Mouse (Mus musculus) stomach, embryonic 15.5 days (tissue): ENCODE results near the gene Emilin1. TPM values are rescaled to one million over a fixed set of nuclear protein-coding genes. Genes with fewer than 3 reads are reported as not detected.

Source experiments
- ATAC-seq: fragments of 200-750 bp; cut with Nextera tagmentation; 2 replicates; pipeline ENCODE4 v1.8.0; 2017; ENCODE audit warnings: low read depth, moderate number of reproducible peaks, moderate TSS enrichment; ENCODE audit not compliant: insufficient read depth, low FRiP score
- H3K27ac ChIP-seq: fragments of 300-500 bp; sonication (generic); 2 replicates; pipeline ENCODE4 v1.5.1; 2015; ENCODE audit warnings: mild to moderate bottlenecking, inconsistent platforms
- H3K27me3 ChIP-seq: fragments of 300-500 bp; sonication (generic); replicated peaks from 2 replicates; pipeline ENCODE4 v1.6.1; 2015; ENCODE audit warnings: inconsistent platforms
- H3K36me3 ChIP-seq: fragments of 300-500 bp; sonication (generic); 2 replicates; pipeline ENCODE4 v1.6.1; 2015; ENCODE audit warnings: inconsistent platforms
- H3K4me1 ChIP-seq: fragments of 300-500 bp; sonication (generic); 2 replicates; pipeline ENCODE4 v1.6.1; 2015; ENCODE audit warnings: inconsistent platforms
- H3K4me2 ChIP-seq: fragments of 300-500 bp; sonication (generic); 2 replicates; pipeline ENCODE4 v1.6.1; 2015; ENCODE audit warnings: mild to moderate bottlenecking, inconsistent platforms
- H3K4me3 ChIP-seq: fragments of 300-500 bp; sonication (generic); replicated peaks from 2 replicates; pipeline ENCODE4 v1.5.1; 2015; ENCODE audit warnings: inconsistent platforms
- H3K9ac ChIP-seq: fragments of 300-500 bp; sonication (generic); 2 replicates; pipeline ENCODE4 v1.6.1; 2015; ENCODE audit warnings: inconsistent platforms
- H3K9me3 ChIP-seq: fragments of 300-500 bp; sonication (generic); 2 replicates; pipeline ENCODE4 v1.6.1; 2016; ENCODE audit warnings: inconsistent platforms
- WGBS: fragments of 180-500 bp; shearing (Covaris S2); methylation state at CpG from one replicate; pipeline ENCODE4 v1.1.7; 2015; 5-methylcytosine and 5-hydroxymethylcytosine counted together
- polyA plus RNA-seq: library from polyadenylated mRNA; unstranded; fragments of >200 nt; fragmentation: Nextera tagmentation; extraction: Ambion mirVana; gene quantifications from 2 replicates; pipeline ENCODE4 v1.2.1, GENCODE M21; 2015

Emilin1 gene
- polyA plus RNA-seq, result 252 and 255 TPM in 2 replicates

DNA sequence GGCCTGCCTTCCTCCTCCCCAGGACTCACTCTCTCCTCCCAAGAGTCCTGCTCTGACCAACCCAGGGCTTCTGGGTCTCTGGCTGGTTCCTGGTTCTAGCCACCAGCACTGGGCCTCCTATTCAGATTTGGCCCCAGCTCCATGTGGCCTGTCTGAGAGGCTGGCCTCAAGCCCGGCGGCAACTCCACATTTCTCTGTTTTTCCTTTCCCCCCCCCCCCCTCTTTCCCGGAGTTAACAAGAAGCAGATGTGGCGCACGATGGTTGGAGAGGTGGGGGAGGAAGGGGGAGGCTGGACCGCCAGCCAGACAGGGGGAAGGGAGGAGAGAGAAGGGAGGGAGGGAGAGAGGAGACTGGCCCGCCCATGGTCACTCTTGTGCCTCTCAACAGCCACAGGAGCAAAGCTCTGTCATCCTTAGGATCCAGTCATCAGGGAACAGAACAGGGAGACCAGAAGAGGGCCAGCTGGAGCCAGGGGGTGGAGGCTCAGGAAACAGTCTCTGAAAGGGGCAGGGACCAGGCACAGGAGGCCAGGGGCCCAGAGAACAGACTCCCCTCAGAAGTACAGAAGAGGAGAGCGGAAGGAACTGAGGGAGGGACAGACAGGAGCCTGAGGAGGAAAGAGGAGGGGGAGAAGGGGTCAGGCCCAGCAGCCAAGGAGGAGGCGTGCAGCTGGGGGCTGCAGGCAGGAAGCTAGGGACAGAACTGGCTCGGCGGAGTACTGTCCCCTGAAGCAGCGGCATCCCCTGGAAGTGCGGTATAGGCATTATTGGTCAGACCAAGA is at the start of gene Emilin1:
Gene Emilin1 (plus strand): TSS at position 343 of the 782 bp plus-strand sequence.
- Histone ChIP-seq H3K4me2 (peak within 1 kb of the TSS; percentile 81), H3K36me3 (peaks cover 13% of the 10 kb centered on the region), H3K4me3 (peak within 1 kb of the TSS; percentile 53), H3K9ac (peak within 1 kb of the TSS; percentile 61), H3K27me3 (no peaks in the 10 kb centered on the region), H3K9me3 (no peaks in the 10 kb centered on the region), H3K4me1 (peaks cover 64% of the 10 kb centered on the region), H3K27ac (peak within 1 kb of the TSS; percentile 95)
- peak; percentile 63 for ATAC-seq
- WGBS, result 16% methylated on average over 13 of the region's 13 CpGs

GRCm38 (mm10) chr5:30863852-30864251 is 49.4 kb upstream of the Emilin1 start:
- Histone ChIP-seq H3K27me3 (no peaks in the 10 kb centered on the region), H3K27ac (no peak overlapping the region), H3K9ac (no peak overlapping the region), H3K4me3 (no peak overlapping the region), H3K36me3 (no peaks in the 10 kb centered on the region), H3K9me3 (no peaks in the 10 kb centered on the region), H3K4me1 (0 out of 2 replicates have a peak, but pooled peaks cover 5% of the 10 kb centered on the region), H3K4me2 (no peak overlapping the region)
- WGBS, result 31% methylated on average over 4 of the region's 4 CpGs
- peak; percentile 50; the same call in 1 of the 2 replicates for ATAC-seq

GRCm38 (mm10) chr5:30864322-30864721 is 48.9 kb upstream of the Emilin1 start:
- H3K4me3 ChIP-seq, result no peak overlapping the region
- H3K9ac ChIP-seq, result no peak overlapping the region
- no peak for ATAC-seq
- WGBS, result 48% methylated on average over 15 of the region's 15 CpGs
- 0 out of 2 replicates have a peak, but pooled peaks cover 5% of the 10 kb centered on the region for H3K4me1 ChIP-seq
- no peak overlapping the region for H3K27ac ChIP-seq
- no peaks in the 10 kb centered on the region for H3K27me3 ChIP-seq
- no peak overlapping the region for H3K4me2 ChIP-seq
- no peaks in the 10 kb centered on the region for H3K36me3 ChIP-seq
- no peaks in the 10 kb centered on the region for H3K9me3 ChIP-seq

DNA sequence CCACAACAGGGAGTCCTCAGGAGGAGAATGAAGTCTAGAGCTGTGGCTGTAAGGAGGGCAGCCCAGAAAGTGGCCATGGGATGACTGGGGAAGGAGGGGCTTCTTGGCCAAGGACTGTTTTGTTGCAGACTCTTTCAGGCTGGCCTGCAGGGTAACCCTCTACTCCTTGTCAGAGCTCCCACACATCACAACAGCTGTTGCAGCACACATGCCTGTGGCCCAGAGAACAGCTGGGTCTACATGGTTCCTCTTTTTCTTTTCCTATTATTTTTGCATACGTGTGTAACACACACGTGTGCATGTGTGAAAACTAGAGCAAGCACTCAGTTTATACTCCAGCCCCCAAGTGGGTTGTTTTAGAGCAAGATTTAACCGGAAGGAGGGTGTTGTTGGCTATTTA is 46.3 kb upstream of the Emilin1 start:
- H3K9ac ChIP-seq, result no peak overlapping the region
- H3K4me1 ChIP-seq, result peaks cover 22% of the 10 kb centered on the region
- no peak overlapping the region for H3K4me2 ChIP-seq
- H3K9me3 ChIP-seq, result no peaks in the 10 kb centered on the region
- H3K27ac ChIP-seq, result no peak overlapping the region
- H3K27me3 ChIP-seq, result no peaks in the 10 kb centered on the region
- no peak for ATAC-seq
- H3K4me3 ChIP-seq, result no peak overlapping the region
- WGBS, result 84% methylated on average over 3 of the region's 3 CpGs
- H3K36me3 ChIP-seq, result peaks cover 9% of the 10 kb centered on the region

DNA sequence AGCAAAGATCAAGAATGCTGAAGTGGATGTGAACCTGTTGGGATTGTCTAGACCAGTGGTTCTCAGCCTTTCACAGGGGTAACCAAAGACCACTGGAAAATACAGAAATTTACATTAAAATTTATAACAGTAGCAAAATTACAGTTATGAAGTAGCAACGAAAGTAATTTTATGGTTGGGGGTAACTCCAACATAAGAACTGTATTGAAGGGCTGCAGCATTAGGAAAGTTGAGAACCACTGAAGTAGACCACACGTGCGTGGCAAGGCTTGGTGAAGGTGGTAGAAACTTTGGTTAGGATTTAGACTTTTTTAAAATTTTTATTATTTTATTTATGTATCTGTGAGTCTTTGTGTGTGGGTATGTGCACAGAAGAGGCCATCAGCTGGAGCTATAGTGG is 45.5 kb upstream of the Emilin1 start, which contains the start of gene Tmem214:
Gene Tmem214 (plus strand): TSS at position 301 of the 400 bp plus-strand sequence.
- Histone ChIP-seq H3K27ac (peak within 1 kb of the TSS; percentile 12; the same call in 1 of the 2 replicates), H3K4me3 (no peak within 1 kb of the TSS; the same call in 1 of the 2 replicates), H3K27me3 (no peaks in the 10 kb centered on the region), H3K4me1 (peaks cover 25% of the 10 kb centered on the region), H3K4me2 (no peak within 1 kb of the TSS), H3K9ac (no peak within 1 kb of the TSS), H3K36me3 (peaks cover 18% of the 10 kb centered on the region), H3K9me3 (no peaks in the 10 kb centered on the region)
- no peak for ATAC-seq
- WGBS, result 93% methylated on average over 3 of the region's 3 CpGs

- Histone ChIP-seq H3K4me1 (peaks cover 25% of the 10 kb centered on the region), H3K27me3 (no peaks in the 10 kb centered on the region), H3K9me3 (no peaks in the 10 kb centered on the region), H3K4me2 (peak overlapping the region; percentile 52), H3K9ac (no peak overlapping the region), H3K27ac (peak overlapping the region; percentile 12; the same call in 1 of the 2 replicates), H3K36me3 (peaks cover 30% of the 10 kb centered on the region), H3K4me3 (peak overlapping the region; percentile 86)
- WGBS, result 21% methylated on average over 9 of the region's 9 CpGs
- no peak for ATAC-seq
Observed at GRCm38 (mm10) chr5:30868981-30869380, 44.2 kb upstream of the Emilin1 start.

GRCm38 (mm10) chr5:30869405-30870130 is 43.6 kb upstream of the Emilin1 start:
- peak overlapping the region; percentile 88 for H3K9ac ChIP-seq
- H3K4me2 ChIP-seq, result peak overlapping the region; percentile 70
- peak overlapping the region; percentile 60 for H3K27ac ChIP-seq
- H3K9me3 ChIP-seq, result no peaks in the 10 kb centered on the region
- ATAC-seq, result peak; percentile 95
- H3K27me3 ChIP-seq, result no peaks in the 10 kb centered on the region
- peaks cover 20% of the 10 kb centered on the region for H3K4me1 ChIP-seq
- H3K4me3 ChIP-seq, result peak overlapping the region; percentile 86
- H3K36me3 ChIP-seq, result peaks cover 36% of the 10 kb centered on the region
- under 1% methylated on average over 63 of the region's 63 CpGs for WGBS

GRCm38 (mm10) chr5:30870131-30870406 is 43.1 kb upstream of the Emilin1 start:
- Histone ChIP-seq H3K9ac (peak overlapping the region; percentile 88), H3K36me3 (peaks cover 41% of the 10 kb centered on the region), H3K4me3 (peak overlapping the region; percentile 86), H3K27me3 (no peaks in the 10 kb centered on the region), H3K9me3 (no peaks in the 10 kb centered on the region), H3K4me2 (peak overlapping the region; percentile 70), H3K4me1 (peaks cover 20% of the 10 kb centered on the region), H3K27ac (peak overlapping the region; percentile 60)
- ATAC-seq, result no peak
- 11% methylated on average over 2 of the region's 2 CpGs for WGBS

DNA sequence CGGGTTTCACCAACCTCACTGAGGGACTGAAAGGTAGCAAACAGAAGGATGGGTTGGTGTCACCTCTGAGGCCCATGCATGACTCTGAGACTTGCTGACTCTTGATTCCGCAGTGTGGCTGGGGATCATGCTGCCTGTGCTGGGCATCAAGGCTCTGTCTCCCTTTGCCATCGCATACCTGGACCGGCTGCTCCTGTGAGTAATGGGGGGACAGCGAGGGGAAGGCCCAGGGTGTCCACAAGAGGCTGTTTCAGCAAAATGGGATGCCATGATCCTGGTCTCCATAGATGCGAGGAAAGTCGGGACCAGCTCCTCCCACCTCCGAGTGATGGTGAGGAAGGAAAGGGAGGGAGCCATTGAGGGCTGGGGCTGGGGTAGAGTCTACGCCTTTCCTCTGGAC is 40.6 kb upstream of the Emilin1 start:
- Histone ChIP-seq H3K4me2 (no peak overlapping the region), H3K4me3 (no peak overlapping the region), H3K27me3 (no peaks in the 10 kb centered on the region), H3K9me3 (no peaks in the 10 kb centered on the region), H3K9ac (no peak overlapping the region), H3K36me3 (peaks cover 60% of the 10 kb centered on the region), H3K27ac (no peak overlapping the region), H3K4me1 (peaks cover 20% of the 10 kb centered on the region)
- WGBS, result 89% methylated on average over 9 of the region's 9 CpGs
- no peak for ATAC-seq

GRCm38 (mm10) chr5:30874365-30874764 is 38.8 kb upstream of the Emilin1 start:
- H3K9me3 ChIP-seq, result no peaks in the 10 kb centered on the region
- peaks cover 20% of the 10 kb centered on the region for H3K4me1 ChIP-seq
- WGBS, result 87% methylated on average over 7 of the region's 7 CpGs
- H3K36me3 ChIP-seq, result peaks cover 60% of the 10 kb centered on the region
- H3K27me3 ChIP-seq, result no peaks in the 10 kb centered on the region
- H3K9ac ChIP-seq, result no peak overlapping the region
- H3K4me3 ChIP-seq, result no peak overlapping the region
- no peak for ATAC-seq
- no peak overlapping the region for H3K27ac ChIP-seq
- no peak overlapping the region for H3K4me2 ChIP-seq

DNA sequence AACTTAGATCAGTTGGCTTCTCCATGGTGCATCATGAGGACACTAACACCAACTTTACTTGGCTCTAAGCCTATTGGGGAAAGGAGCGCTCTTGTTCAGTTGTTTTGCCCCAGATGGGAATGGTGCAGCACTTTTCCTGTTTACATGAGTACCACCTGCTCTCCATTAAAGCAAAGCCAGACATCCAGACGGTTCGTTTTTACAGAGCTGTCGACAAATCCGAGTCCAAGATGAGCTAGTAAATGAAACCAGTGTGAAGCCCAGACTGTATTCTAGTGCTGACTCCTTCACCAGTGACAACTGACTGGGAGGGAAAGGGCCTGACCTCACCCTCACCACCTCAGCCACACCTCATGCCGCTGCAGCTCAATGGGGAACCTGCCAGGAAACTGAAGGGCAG is 34.6 kb upstream of the Emilin1 start:
- Histone ChIP-seq H3K4me1 (no peaks in the 10 kb centered on the region), H3K27ac (0 out of 2 replicates have a peak overlapping the region, but pooled peaks have one; percentile 31), H3K9me3 (no peaks in the 10 kb centered on the region), H3K4me2 (no peak overlapping the region), H3K9ac (no peak overlapping the region), H3K4me3 (no peak overlapping the region), H3K27me3 (no peaks in the 10 kb centered on the region), H3K36me3 (peaks cover 33% of the 10 kb centered on the region)
- 0 out of 2 replicates have a peak, but pooled peaks have one; percentile 40 for ATAC-seq
- WGBS, result 30% methylated on average over 6 of the region's 6 CpGs
